20 mouse cellular contexts compared by ENCODE assay signal in genomic region chr6:107495830-107496229, GRCm38 (mm10). TPM values are rescaled to one million over a fixed set of nuclear protein-coding genes. Genes with fewer than 3 reads are reported as not detected.
DNase-seq lines count a peak whose midpoint lies in the region; ATAC-seq and TF ChIP-seq lines count a peak whose summit lies in the region.
"Had no signal": no experiment of that assay in that cellular context is flagged by ENCODE, and none has a peak within 500 bp of the region (broad histone marks: within the 10 kb centered on the region; RNA-seq: fewer than 3 reads in every experiment).

No protein-coding gene starts in this region.

- H3K4me2 ChIP-seq in embryonic facial prominence, embryonic 14.5 days (ENCODE audit: low read depth, low read length): no peak overlapping the region
- no peak overlapping the region for H3K4me2 ChIP-seq in midbrain, embryonic 11.5 days
- H3K4me2 ChIP-seq in midbrain, embryonic 13.5 days (replicated peaks): no peak overlapping the region
- H3K4me2 ChIP-seq: embryonic facial prominence, embryonic 13.5 days; forebrain, embryonic 13.5 days; forebrain, embryonic 15.5 days had no signal

- no peaks in the 10 kb centered on the region for H3K9me3 ChIP-seq in embryonic facial prominence, embryonic 14.5 days (ENCODE audit: control insufficient read depth, low read length)
- H3K9me3 ChIP-seq in embryonic facial prominence, embryonic 10.5 days: no peaks in the 10 kb centered on the region
- H3K9me3 ChIP-seq in midbrain, embryonic 11.5 days (ENCODE audit: control insufficient read depth, low read length): no peaks in the 10 kb centered on the region
- no peaks in the 10 kb centered on the region for H3K9me3 ChIP-seq in midbrain, embryonic 13.5 days
- H3K9me3 ChIP-seq in ES-E14 (ENCODE audit: control insufficient read depth, insufficient read depth, low read depth, low read length): no peaks in the 10 kb centered on the region
- H3K9me3 ChIP-seq: embryonic facial prominence, embryonic 13.5 days; forebrain, embryonic 13.5 days; forebrain, embryonic 15.5 days had no signal

- 62% methylated on average over 1 of the region's 1 CpGs for WGBS in embryonic facial prominence, embryonic 14.5 days
- WGBS in embryonic facial prominence, embryonic 10.5 days: 58% methylated on average over 1 of the region's 1 CpGs
- WGBS in midbrain, embryonic 11.5 days: 18% methylated on average over 1 of the region's 1 CpGs
- 10% methylated on average over 1 of the region's 1 CpGs for WGBS in midbrain, embryonic 13.5 days

- peak; percentile 4 for DNase-seq in embryonic facial prominence, embryonic 14.5 days (ENCODE audit: low spot score)
- DNase-seq in embryonic facial prominence, embryonic 10.5 days (ENCODE audit: low spot score): no peak
- peak; percentile 85 for DNase-seq in midbrain, embryonic 11.5 days (ENCODE audit: low spot score, missing footprints)
- peak; percentile 1 for DNase-seq in ES-E14 (ENCODE audit: low read depth, low spot score)
- DNase-seq in ZHBTc4 (ENCODE audit: low read depth, low spot score): peak; percentile 22
- no peak for DNase-seq in left cerebral cortex, adult 11 months (ENCODE audit: low spot score)
- no peak for DNase-seq in retina, embryonic 14.5 days (ENCODE audit: low spot score)
- DNase-seq: cerebellum, adult 11-12 months; cerebellum, adult 2 months; cerebellum, adult 9-10 months; cerebellum, postnatal 10 days; cerebellum, postnatal 25 days; forebrain, postnatal 0 days had no signal

- H3K27ac ChIP-seq in embryonic facial prominence, embryonic 14.5 days (replicated peaks; ENCODE audit: low read depth, low read length): no peak overlapping the region
- H3K27ac ChIP-seq in embryonic facial prominence, embryonic 10.5 days (replicated peaks): no peak overlapping the region
- H3K27ac ChIP-seq in midbrain, embryonic 11.5 days (ENCODE audit: low read depth, low read length): no peak overlapping the region
- no peak overlapping the region for H3K27ac ChIP-seq in midbrain, embryonic 13.5 days
- H3K27ac ChIP-seq in ES-E14 (ENCODE audit: insufficient read depth, low read depth, low read length, poor library complexity, severe bottlenecking): no peak overlapping the region
- H3K27ac ChIP-seq: embryonic facial prominence, embryonic 13.5 days; forebrain, embryonic 13.5 days; forebrain, embryonic 15.5 days had no signal

- H3K9ac ChIP-seq in embryonic facial prominence, embryonic 14.5 days (ENCODE audit: low read depth, low read length): no peak overlapping the region
- no peak overlapping the region for H3K9ac ChIP-seq in midbrain, embryonic 11.5 days (ENCODE audit: low read length)
- H3K9ac ChIP-seq in midbrain, embryonic 13.5 days (replicated peaks): no peak overlapping the region
- no peak overlapping the region for H3K9ac ChIP-seq in ES-E14 (ENCODE audit: insufficient read depth, low read depth, low read length, poor library complexity, severe bottlenecking)
- H3K9ac ChIP-seq: embryonic facial prominence, embryonic 13.5 days; forebrain, embryonic 13.5 days; forebrain, embryonic 15.5 days; forebrain, postnatal 0 days had no signal

- H3K27me3 ChIP-seq in embryonic facial prominence, embryonic 14.5 days (replicated peaks; ENCODE audit: control insufficient read depth, insufficient read depth, low read length): no peaks in the 10 kb centered on the region
- no peaks in the 10 kb centered on the region for H3K27me3 ChIP-seq in embryonic facial prominence, embryonic 10.5 days (replicated peaks; ENCODE audit: low read depth, poor library complexity, severe bottlenecking)
- no peaks in the 10 kb centered on the region for H3K27me3 ChIP-seq in midbrain, embryonic 11.5 days (ENCODE audit: control insufficient read depth, insufficient read depth, low read length)
- no peaks in the 10 kb centered on the region for H3K27me3 ChIP-seq in midbrain, embryonic 13.5 days
- H3K27me3 ChIP-seq: embryonic facial prominence, embryonic 13.5 days; forebrain, embryonic 13.5 days; forebrain, embryonic 15.5 days had no signal

- H3K36me3 ChIP-seq in embryonic facial prominence, embryonic 14.5 days (ENCODE audit: control insufficient read depth, insufficient read depth, low read length): no peaks in the 10 kb centered on the region
- H3K36me3 ChIP-seq in embryonic facial prominence, embryonic 10.5 days (replicated peaks): no peaks in the 10 kb centered on the region
- no peaks in the 10 kb centered on the region for H3K36me3 ChIP-seq in midbrain, embryonic 11.5 days (ENCODE audit: control insufficient read depth, insufficient read depth, low read length)
- no peaks in the 10 kb centered on the region for H3K36me3 ChIP-seq in midbrain, embryonic 13.5 days
- H3K36me3 ChIP-seq in ES-E14 (ENCODE audit: control insufficient read depth, insufficient read depth, low read length, poor library complexity, severe bottlenecking): no peaks in the 10 kb centered on the region
- H3K36me3 ChIP-seq: embryonic facial prominence, embryonic 13.5 days; forebrain, embryonic 15.5 days had no signal

- no peak for ATAC-seq in embryonic facial prominence, embryonic 14.5 days (ENCODE audit: low read depth)
- no peak for ATAC-seq in midbrain, embryonic 11.5 days (ENCODE audit: low FRiP score)
- no peak for ATAC-seq in midbrain, embryonic 13.5 days
- ATAC-seq: activated CD4-positive, CD25-positive, alpha-beta regulatory T cell, adult 4 months; forebrain, embryonic 13.5 days; forebrain, embryonic 15.5 days; forebrain, postnatal 0 days; Patski had no signal

- in situ Hi-C loops in ES-E14 (cut with MboI; ENCODE audit: low sequenced_read_pairs in 2 of 2, unreplicated experiment in 2 of 2): no loop called here

- no peak overlapping the region for H3K4me3 ChIP-seq in embryonic facial prominence, embryonic 14.5 days (ENCODE audit: low read depth, low read length)
- no peak overlapping the region for H3K4me3 ChIP-seq in embryonic facial prominence, embryonic 10.5 days
- H3K4me3 ChIP-seq in midbrain, embryonic 11.5 days (ENCODE audit: low read depth, low read length): no peak overlapping the region
- H3K4me3 ChIP-seq in midbrain, embryonic 13.5 days (replicated peaks): no peak overlapping the region
- no peak overlapping the region for H3K4me3 ChIP-seq in ES-E14 (ENCODE audit: insufficient read depth in 1 of 2, low read depth in 1 of 2, low read length in 2 of 2, poor library complexity in 1 of 2, severe bottlenecking in 1 of 2)
- H3K4me3 ChIP-seq: embryonic facial prominence, embryonic 13.5 days; forebrain, embryonic 13.5 days; forebrain, embryonic 15.5 days had no signal

- H3K4me1 ChIP-seq in embryonic facial prominence, embryonic 14.5 days (ENCODE audit: control insufficient read depth, insufficient read depth, low read length): no peaks in the 10 kb centered on the region
- no peaks in the 10 kb centered on the region for H3K4me1 ChIP-seq in embryonic facial prominence, embryonic 10.5 days
- H3K4me1 ChIP-seq in midbrain, embryonic 11.5 days (ENCODE audit: control insufficient read depth, insufficient read depth, low read length): no peaks in the 10 kb centered on the region
- H3K4me1 ChIP-seq in midbrain, embryonic 13.5 days (replicated peaks): no peaks in the 10 kb centered on the region
- H3K4me1 ChIP-seq in ES-E14 (ENCODE audit: control insufficient read depth in 2 of 2, insufficient read depth in 2 of 2, low read length in 2 of 2, poor library complexity in 1 of 2): no peaks in the 10 kb centered on the region
- H3K4me1 ChIP-seq: embryonic facial prominence, embryonic 13.5 days; forebrain, embryonic 13.5 days; forebrain, embryonic 15.5 days had no signal

TF ChIP-seq in ES-E14, 5 proteins besides CTCF, POLR2A, EP300 and RAD21:
- no peak for TF ChIP-seq MAFK (IDR thresholded peaks at IDR 0.05; ENCODE audit: insufficient read depth, low read depth, low read length)
- no peak for TF ChIP-seq ZC3H11A (IDR thresholded peaks at IDR 0.05; ENCODE audit: borderline replicate concordance, low read depth, low read length)
- TF ChIP-seq CHD2 (IDR thresholded peaks at IDR 0.05; ENCODE audit: low read depth, low read length): no peak
- TF ChIP-seq HCFC1 (IDR thresholded peaks at IDR 0.05; ENCODE audit: borderline replicate concordance, insufficient read depth, low read length): no peak
- no peak for TF ChIP-seq ZNF384 (IDR thresholded peaks at IDR 0.05; ENCODE audit: low read depth, low read length)
TF ChIP-seq in ES-E14: peak in this region for 0.

RNA-seq across cellular contexts. Expression of gene Lrrn1, which starts 33.7 kb away (rescaled TPM):
- 71.5 and 77.5 TPM in 2 replicates for polyA plus RNA-seq in embryonic facial prominence, embryonic 14.5 days (2014; fragmentation: Nextera tagmentation; extraction: Ambion mirVana)
- 27.4 and 41.5 TPM in 2 replicates for polyA plus RNA-seq in embryonic facial prominence, embryonic 10.5 days (2016; fragmentation: Nextera tagmentation; extraction: Ambion mirVana)
- polyA plus RNA-seq in midbrain, embryonic 11.5 days (2014; fragmentation: Nextera tagmentation; extraction: Ambion mirVana): 129 and 146 TPM in 2 replicates
- 74.9 and 82.3 TPM in 2 replicates for polyA plus RNA-seq in midbrain, embryonic 13.5 days (2015; fragmentation: Nextera tagmentation; extraction: Ambion mirVana)
- 0.85 and 1.1 TPM in 2 replicates for total RNA-seq in ES-E14 (2012; rRNA removed)
- total RNA-seq: MEL had no signal
- polyA plus RNA-seq: activated CD4-positive, CD25-positive, alpha-beta regulatory T cell, adult 4 months had no signal

Comparison
In these comparisons a context has a peak if more than half of its experiments do, and no peak if none do; other contexts are left out.
1. DNase-seq: peak in embryonic facial prominence, embryonic 14.5 days (single experiment), midbrain, embryonic 11.5 days (single experiment), ES-E14 (single experiment) and ZHBTc4 (single experiment); none in embryonic facial prominence, embryonic 10.5 days (single experiment), left cerebral cortex, adult 11 months (single experiment) and retina, embryonic 14.5 days (single experiment).